Mouse (Mus musculus): ENCODE results near the gene Hadh.

DNA sequence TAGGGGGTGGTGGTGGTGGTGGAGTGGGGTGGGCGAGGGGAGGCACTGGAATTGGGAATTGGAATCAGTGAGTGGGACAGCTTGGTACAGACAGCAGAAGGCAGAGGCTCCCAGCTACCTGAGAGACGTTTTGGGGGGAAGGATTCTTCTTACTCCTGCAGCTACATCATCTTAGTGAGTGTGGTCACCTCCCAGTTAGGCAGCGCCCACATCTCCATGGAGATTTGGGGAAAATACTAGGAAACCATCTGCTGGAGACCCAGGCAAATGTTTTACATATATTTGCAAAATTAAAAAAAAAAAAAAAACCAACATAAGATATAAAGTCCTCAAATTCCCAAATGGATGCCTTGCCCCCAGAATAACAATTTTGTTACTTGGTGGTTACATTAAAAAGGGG, 72.9 kb downstream of the Hadh start:
- TF ChIP-seq CTCF (IDR thresholded peaks at IDR 0.05; ENCODE audit: low read depth, low read length) = no peak
- TF ChIP-seq POLR2A (IDR thresholded peaks at IDR 0.05; ENCODE audit: insufficient read depth, low read length) = no peak
- no peak for TF ChIP-seq EP300 (IDR thresholded peaks at IDR 0.05; ENCODE audit: insufficient read depth, low read depth, low read length)
